Mouse (Mus musculus) liver, embryonic 13.5 days (tissue): ENCODE data around the gene Spata13. TPM values are rescaled to one million over a fixed set of nuclear protein-coding genes. Genes with fewer than 3 reads are reported as not detected.

ENCODE experiments used
- ATAC-seq: fragments of 200-750 bp; cut with Nextera tagmentation; 2 replicates; pipeline ENCODE4 v1.8.0; 2017; ENCODE audit warnings: low read depth, mild to moderate bottlenecking, moderate number of reproducible peaks, moderate library complexity
- DNase-seq: peaks from one replicate; pipeline ENCODE4 v3.0.0; 2022
- H3K27ac ChIP-seq: fragments of 300-500 bp; sonication (generic); 2 replicates; pipeline ENCODE4 v1.5.1; 2015; ENCODE audit warnings: moderate library complexity, mild to moderate bottlenecking, inconsistent platforms
- H3K27me3 ChIP-seq: fragments of 300-500 bp; sonication (generic); 2 replicates; pipeline ENCODE4 v1.6.1; 2015; ENCODE audit warnings: mild to moderate bottlenecking, inconsistent platforms
- H3K36me3 ChIP-seq: fragments of 300-500 bp; sonication (generic); 2 replicates; pipeline ENCODE4 v1.6.1; 2015; ENCODE audit warnings: mild to moderate bottlenecking, inconsistent platforms
- H3K4me1 ChIP-seq: fragments of 300-500 bp; sonication (generic); replicated peaks from 2 replicates; pipeline ENCODE4 v1.6.1; 2015; ENCODE audit warnings: inconsistent platforms
- H3K4me2 ChIP-seq: fragments of 300-500 bp; sonication (generic); 2 replicates; pipeline ENCODE4 v1.6.1; 2015; ENCODE audit warnings: inconsistent platforms, mild to moderate bottlenecking, moderate library complexity
- H3K4me3 ChIP-seq: fragments of 300-500 bp; sonication (generic); replicated peaks from 2 replicates; pipeline ENCODE4 v1.5.1; 2015; ENCODE audit warnings: mild to moderate bottlenecking, inconsistent platforms
- H3K9ac ChIP-seq: fragments of 300-500 bp; sonication (generic); 2 replicates; pipeline ENCODE4 v1.6.1; 2015; ENCODE audit warnings: mild to moderate bottlenecking, inconsistent platforms
- H3K9me3 ChIP-seq: fragments of 300-500 bp; sonication (generic); replicated peaks from 2 replicates; pipeline ENCODE4 v1.6.1; 2016; ENCODE audit warnings: inconsistent platforms
- WGBS: fragments of 180-500 bp; shearing (Covaris S2); methylation state at CpG from one replicate; pipeline ENCODE4 v1.1.7; 2015; ENCODE audit not compliant: insufficient replicate concordance; 5-methylcytosine and 5-hydroxymethylcytosine counted together
- polyA plus RNA-seq: library from polyadenylated mRNA; unstranded; fragments of >200 nt; fragmentation: Nextera tagmentation; extraction: Ambion mirVana; gene quantifications from 2 replicates; pipeline ENCODE4 v1.2.1, GENCODE M21; 2015

Gene Spata13
- 17.2 and 19.6 TPM in 2 replicates for polyA plus RNA-seq

DNA sequence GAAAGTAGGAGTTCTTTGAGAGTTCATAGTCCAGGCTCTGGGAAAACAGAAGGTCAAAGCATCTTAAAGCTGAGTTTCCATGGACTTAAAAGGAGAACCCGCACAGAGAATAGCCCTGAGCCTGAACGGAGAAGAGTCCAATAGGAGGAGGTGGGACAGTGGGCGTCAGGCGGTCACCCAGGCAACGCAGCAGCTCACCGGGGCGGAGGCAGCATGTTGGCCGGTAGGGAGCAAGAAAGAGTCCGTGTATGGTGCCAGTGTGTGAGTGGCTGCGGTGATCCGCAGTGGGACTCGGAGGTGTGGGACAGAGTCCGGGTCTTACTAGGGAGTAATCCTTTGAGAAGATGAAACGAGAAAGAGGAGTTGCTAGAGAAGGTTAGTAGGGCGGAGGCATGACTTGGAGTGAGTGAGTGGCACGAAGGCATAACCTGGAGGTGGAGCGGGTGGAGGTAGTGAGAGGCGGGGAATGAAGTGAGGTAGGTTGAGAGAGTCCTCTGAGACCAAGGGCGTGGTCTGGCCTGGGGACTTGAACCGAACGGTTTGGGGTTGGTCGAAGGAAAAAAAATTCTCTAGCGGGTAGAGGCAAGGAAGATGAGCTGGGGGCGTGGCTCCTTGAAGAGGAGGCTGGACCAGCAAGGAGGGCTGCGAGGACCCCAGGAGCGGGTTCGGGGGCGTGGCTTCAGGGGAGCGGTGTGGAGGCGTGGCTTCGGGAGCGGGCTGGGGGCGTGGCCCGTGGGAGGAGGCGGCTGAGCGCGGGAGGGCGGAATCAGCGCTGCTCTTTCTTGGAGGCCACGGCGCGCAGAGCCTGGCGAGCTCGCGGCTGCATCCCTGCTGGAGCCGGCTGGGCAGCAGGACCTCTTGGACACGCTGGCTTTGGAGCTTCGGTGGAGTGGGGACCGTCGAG lies at the start of gene Spata13:
Gene Spata13 (plus strand): TSS at position 41 of the 904 bp plus-strand sequence.
- peaks cover 52% of the 10 kb centered on the region for H3K4me1 ChIP-seq

DNA sequence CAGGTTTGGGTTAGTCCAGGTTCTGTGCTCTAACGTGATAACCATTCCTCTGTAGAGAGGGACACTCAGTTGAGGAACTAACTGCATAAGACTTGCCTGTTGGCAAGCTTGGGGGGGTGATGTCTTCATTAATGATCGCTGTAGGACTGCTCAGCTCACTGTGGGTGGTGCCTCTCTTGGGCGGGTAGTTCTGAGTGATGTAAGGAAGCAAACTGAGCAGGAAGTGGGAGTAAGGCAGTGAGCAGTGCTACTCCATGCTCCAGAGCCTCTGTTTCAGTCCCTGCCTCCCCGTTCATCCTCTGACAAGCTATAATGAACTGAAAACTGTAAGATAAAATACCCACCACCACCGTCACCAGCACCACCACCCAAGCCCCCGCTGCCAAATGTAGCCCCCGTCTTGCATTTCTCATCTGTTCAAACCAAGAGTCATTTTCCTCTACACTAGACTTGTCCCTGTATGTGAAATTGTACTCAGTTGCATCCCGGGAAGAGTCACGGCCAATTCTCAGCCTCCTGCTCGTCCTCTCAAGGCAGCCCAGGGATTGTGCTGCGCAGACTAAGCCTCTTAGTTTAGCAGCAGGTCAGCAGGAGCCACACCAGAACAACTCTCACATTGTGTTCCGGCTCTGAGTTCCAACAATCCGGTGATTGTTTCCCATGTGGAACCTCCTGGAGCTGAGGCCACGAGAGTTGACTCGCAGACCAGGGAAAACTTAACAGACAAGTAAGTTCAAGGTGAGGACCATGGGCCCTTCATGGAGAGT lies 46.9 kb upstream of the Spata13 start:
- Histone ChIP-seq H3K36me3 (no peaks in the 10 kb centered on the region), H3K27ac (no peak overlapping the region), H3K9me3 (no peaks in the 10 kb centered on the region), H3K9ac (no peak overlapping the region), H3K4me3 (no peak overlapping the region), H3K4me1 (no peaks in the 10 kb centered on the region), H3K27me3 (no peaks in the 10 kb centered on the region), H3K4me2 (no peak overlapping the region)
- no peak for ATAC-seq
- WGBS, result 56% methylated on average over 15 of the region's 15 CpGs
- no peak for DNase-seq

More for the DNA sequence above, at the start of gene Spata13:
- Histone ChIP-seq H3K4me2 (peak within 1 kb of the TSS; percentile 92), H3K9ac (peak within 1 kb of the TSS; percentile 90), H3K27ac (peak within 1 kb of the TSS; percentile 90), H3K27me3 (peaks cover 44% of the 10 kb centered on the region), H3K4me3 (peak within 1 kb of the TSS; percentile 86), H3K36me3 (peaks cover 17% of the 10 kb centered on the region), H3K9me3 (no peaks in the 10 kb centered on the region)
- WGBS, result under 1% methylated on average over 50 of the region's 50 CpGs
- DNase-seq (peak; percentile 90), ATAC-seq (peak; percentile 93)

DNA sequence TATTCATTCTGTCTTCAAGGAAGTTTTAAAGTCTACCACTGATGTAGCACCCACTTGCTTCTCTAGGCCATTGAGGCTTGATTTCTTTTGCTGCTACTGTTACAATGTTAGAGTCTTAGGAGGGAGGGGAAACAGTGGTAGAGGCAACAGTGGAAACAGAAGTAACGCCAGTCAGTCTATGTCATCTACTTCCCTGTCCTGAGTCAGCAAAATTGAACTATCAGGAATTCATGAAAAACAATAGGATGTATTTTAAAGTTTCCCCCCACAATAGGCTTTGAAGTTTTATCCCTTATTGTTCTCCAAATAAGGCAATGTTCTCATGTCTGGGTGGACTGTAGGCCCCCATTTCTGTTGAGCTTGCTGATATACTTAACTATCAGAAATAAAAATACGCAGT lies 44.8 kb upstream of the Spata13 start:
- H3K36me3 ChIP-seq, result no peaks in the 10 kb centered on the region
- no peak for DNase-seq
- no peak overlapping the region for H3K9ac ChIP-seq
- 0 out of 2 replicates have a peak overlapping the region, but pooled peaks have one; percentile 0 for H3K27ac ChIP-seq
- no peaks in the 10 kb centered on the region for H3K27me3 ChIP-seq
- H3K4me3 ChIP-seq, result no peak overlapping the region
- 0 out of 2 replicates have a peak, but pooled peaks cover 4% of the 10 kb centered on the region for H3K4me1 ChIP-seq
- no peaks in the 10 kb centered on the region for H3K9me3 ChIP-seq
- ATAC-seq, result no peak
- no peak overlapping the region for H3K4me2 ChIP-seq
- 66% methylated on average over 2 of the region's 2 CpGs for WGBS

DNA sequence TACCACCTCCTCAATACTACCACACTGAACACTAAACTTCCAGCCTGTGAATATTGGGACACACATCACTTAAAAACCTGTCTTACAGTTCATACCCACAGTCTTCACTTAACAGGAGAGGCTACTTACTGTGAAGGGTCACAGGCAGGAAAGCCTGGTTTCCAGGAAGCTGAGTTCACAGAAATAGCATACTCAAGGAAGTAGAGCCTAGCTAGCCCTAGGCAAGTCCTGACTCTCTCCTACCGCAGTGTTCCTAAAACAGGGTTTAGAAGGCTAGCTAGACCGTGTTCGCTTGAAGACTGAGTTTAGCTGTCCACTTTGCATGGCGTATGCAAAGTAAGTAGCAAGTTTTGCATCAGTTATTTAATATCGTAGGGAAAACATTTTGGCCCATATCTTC lies 41.5 kb upstream of the Spata13 start:
- ATAC-seq, result no peak
- H3K4me2 ChIP-seq, result no peak overlapping the region
- H3K4me3 ChIP-seq, result no peak overlapping the region
- no peak overlapping the region for H3K27ac ChIP-seq
- H3K36me3 ChIP-seq, result no peaks in the 10 kb centered on the region
- no peaks in the 10 kb centered on the region for H3K9me3 ChIP-seq
- DNase-seq, result no peak
- WGBS, result 46% methylated on average over 5 of the region's 5 CpGs
- H3K27me3 ChIP-seq, result no peaks in the 10 kb centered on the region
- no peak overlapping the region for H3K9ac ChIP-seq
- peaks cover 4% of the 10 kb centered on the region; the same call in 1 of the 2 replicates for H3K4me1 ChIP-seq

DNA sequence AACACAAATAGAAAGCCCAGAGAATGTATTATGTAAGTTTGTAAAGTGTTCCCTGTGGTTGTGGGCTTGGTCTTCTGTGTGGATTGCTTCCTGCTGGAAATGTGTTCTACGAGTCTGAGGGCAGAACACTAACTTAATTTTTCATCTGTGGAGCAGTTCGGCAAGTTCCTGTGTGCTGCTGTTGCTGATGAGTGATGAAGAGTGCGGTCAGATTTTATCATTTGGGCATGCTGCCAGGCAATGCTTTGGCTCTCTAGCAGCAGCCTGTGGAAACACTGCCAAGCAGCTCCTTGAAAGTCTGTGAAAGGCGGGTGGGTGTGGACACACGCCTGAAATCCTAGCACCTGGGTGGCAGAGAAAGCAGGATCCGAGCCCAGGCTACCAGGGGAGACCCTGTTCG lies 41.0 kb upstream of the Spata13 start:
- Histone ChIP-seq H3K9ac (no peak overlapping the region), H3K36me3 (no peaks in the 10 kb centered on the region), H3K27me3 (no peaks in the 10 kb centered on the region), H3K9me3 (no peaks in the 10 kb centered on the region), H3K4me3 (no peak overlapping the region), H3K4me2 (no peak overlapping the region), H3K27ac (no peak overlapping the region; the same call in 1 of the 2 replicates), H3K4me1 (peaks cover 4% of the 10 kb centered on the region; the same call in 1 of the 2 replicates)
- no peak for ATAC-seq
- no peak for DNase-seq
- WGBS, result 43% methylated on average over 7 of the region's 7 CpGs

DNA sequence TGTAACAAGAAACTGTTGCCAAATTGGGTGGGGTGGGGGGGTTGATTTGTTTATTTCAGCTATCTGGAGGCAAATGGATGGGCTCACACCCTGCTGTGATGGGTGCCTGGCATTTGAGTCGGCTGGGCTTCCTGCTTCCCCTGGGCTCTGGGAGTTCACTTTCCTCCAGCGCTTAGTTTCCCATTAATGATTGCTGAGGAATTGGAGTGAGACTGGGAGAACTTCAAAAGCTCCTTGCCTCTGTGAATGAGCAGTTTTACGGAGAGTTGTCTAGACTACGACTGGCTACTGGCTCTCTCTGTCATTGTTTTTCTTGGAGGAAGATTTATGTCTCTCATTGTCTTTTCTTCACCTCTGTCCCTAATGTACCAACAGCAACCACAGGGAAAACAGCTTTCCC lies 36.2 kb upstream of the Spata13 start:
- WGBS, result 28% methylated on average over 4 of the region's 4 CpGs
- no peaks in the 10 kb centered on the region for H3K9me3 ChIP-seq
- H3K36me3 ChIP-seq, result no peaks in the 10 kb centered on the region
- H3K4me2 ChIP-seq, result no peak overlapping the region
- H3K27ac ChIP-seq, result no peak overlapping the region
- no peak for DNase-seq
- no peak overlapping the region for H3K9ac ChIP-seq
- peaks cover 4% of the 10 kb centered on the region; the same call in 1 of the 2 replicates for H3K4me1 ChIP-seq
- no peak overlapping the region for H3K4me3 ChIP-seq
- no peaks in the 10 kb centered on the region for H3K27me3 ChIP-seq
- ATAC-seq, result no peak

DNA sequence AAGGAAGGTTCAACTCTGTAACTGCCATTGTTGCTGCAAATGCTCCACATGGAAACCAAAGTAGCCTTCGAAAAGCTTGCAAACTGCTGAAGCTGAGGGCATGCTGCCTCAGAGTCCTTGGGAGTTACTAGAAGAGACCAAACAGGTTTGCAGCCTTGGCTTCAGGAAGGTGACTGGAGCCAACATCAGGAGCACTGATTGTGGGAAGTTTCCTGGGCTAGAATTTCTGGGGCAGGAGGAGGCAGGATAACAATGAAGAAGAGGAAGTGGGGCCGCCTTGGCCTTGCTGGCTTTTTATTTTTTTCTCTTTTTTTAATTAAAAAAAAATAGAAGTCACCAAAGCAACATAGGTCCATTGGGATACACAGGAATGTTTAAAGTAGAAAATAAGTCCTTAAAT lies 34.8 kb upstream of the Spata13 start:
- ATAC-seq (no peak), DNase-seq (no peak)
- no peaks in the 10 kb centered on the region for H3K9me3 ChIP-seq
- H3K4me2 ChIP-seq, result no peak overlapping the region
- 36% methylated on average over 2 of the region's 2 CpGs for WGBS
- no peak overlapping the region for H3K4me3 ChIP-seq
- H3K9ac ChIP-seq, result no peak overlapping the region
- H3K36me3 ChIP-seq, result no peaks in the 10 kb centered on the region
- H3K27me3 ChIP-seq, result no peaks in the 10 kb centered on the region
- H3K4me1 ChIP-seq, result no peaks in the 10 kb centered on the region; the same call in 1 of the 2 replicates
- no peak overlapping the region for H3K27ac ChIP-seq

DNA sequence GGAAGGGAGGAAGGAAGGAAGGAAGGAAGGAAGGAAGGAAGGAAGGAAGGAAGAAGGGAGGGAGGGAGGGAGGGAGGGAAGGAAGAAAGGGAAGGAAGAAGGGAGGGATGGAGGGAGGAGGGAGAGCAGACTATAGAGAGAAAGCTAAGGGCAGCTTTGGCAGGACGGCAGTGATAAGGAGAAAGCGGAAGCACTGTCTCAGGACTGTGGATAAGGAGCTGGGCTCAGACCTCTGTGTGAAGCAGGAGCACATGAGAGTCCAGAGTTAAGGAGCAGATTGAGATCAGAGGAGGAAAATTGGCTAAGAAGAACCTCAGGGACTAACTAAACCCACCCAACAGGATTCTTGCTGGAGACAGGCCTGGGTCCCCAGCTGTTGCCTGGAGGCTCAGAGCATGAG lies 28.2 kb upstream of the Spata13 start:
- 44% methylated on average over 2 of the region's 2 CpGs for WGBS
- no peak overlapping the region for H3K9ac ChIP-seq

DNA sequence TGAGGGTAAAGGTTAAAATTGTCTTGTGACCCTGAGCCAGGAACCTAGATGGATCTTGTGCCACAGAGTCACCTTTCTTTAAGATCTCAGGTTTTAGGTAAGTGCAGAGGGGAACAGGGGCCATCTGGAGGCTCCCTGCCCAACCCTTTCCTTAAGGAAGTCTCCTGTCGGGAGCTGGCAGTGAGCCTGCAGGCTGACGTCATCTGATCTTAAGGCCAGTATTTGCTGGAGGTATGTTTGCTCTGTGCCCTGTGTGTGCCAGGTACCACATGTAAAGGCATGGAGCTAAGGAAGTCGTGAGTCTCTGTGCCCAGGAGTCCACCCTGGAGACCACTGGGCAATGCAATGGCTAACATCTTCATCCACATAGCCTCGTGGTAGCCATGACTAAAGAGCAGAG lies 27.6 kb upstream of the Spata13 start:
- H3K27ac ChIP-seq, result no peak overlapping the region
- no peaks in the 10 kb centered on the region for H3K9me3 ChIP-seq
- no peak for DNase-seq
- no peaks in the 10 kb centered on the region for H3K27me3 ChIP-seq
- H3K4me2 ChIP-seq, result no peak overlapping the region
- ATAC-seq, result no peak
- no peaks in the 10 kb centered on the region for H3K4me1 ChIP-seq
- no peaks in the 10 kb centered on the region for H3K36me3 ChIP-seq
- no peak overlapping the region for H3K4me3 ChIP-seq
- WGBS, result 61% methylated on average over 4 of the region's 4 CpGs
- no peak overlapping the region for H3K9ac ChIP-seq

More for the DNA sequence above, 28.2 kb upstream of the Spata13 start:
- Histone ChIP-seq H3K4me1 (no peaks in the 10 kb centered on the region), H3K27ac (no peak overlapping the region), H3K9me3 (no peaks in the 10 kb centered on the region), H3K27me3 (no peaks in the 10 kb centered on the region), H3K4me3 (no peak overlapping the region), H3K4me2 (no peak overlapping the region), H3K36me3 (no peaks in the 10 kb centered on the region)
- ATAC-seq (no peak), DNase-seq (no peak)

DNA sequence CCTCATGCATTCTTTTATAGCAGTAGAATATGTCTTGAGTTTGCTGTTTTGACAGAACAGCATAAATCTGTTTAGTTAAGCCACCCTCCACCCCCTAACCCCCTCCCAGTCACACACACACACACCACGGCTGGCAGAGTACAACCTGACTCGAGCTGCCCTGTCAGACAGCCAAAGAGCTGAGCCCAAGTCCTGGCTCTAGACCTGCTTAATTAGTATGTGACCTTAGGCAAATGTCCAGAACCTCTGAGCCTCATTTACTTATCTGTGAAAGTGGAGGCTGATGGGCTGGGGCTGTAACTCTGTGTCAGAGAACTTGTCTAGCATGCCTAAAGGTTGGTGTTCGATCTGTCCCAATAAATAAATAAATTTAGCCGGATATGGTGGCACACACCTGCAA lies 26.1 kb upstream of the Spata13 start:
- ATAC-seq, result no peak
- no peak for DNase-seq
- 72% methylated on average over 4 of the region's 4 CpGs for WGBS

DNA sequence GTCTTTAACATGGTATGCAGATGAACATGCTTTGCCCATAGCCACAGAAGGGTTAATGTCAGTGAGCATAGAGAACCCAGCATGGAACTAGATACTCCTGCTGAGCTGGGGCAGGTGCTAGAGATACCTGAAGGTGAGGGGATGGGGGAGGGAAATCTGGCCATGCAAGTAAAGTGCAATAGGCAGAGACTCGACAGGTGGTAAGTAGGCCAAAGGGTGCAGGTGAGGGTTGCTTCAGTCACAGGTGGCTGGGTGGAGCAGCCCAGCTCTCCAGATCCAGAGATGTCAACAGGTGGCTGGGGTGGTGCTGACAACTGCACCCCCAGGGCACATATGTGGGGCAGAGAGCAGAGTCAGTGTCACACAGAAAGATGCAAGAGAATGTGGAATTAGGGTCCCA lies 24.6 kb upstream of the Spata13 start:
- Histone ChIP-seq H3K36me3 (no peaks in the 10 kb centered on the region), H3K9ac (no peak overlapping the region), H3K4me3 (no peak overlapping the region), H3K9me3 (no peaks in the 10 kb centered on the region), H3K27ac (no peak overlapping the region), H3K4me1 (no peaks in the 10 kb centered on the region), H3K4me2 (no peak overlapping the region), H3K27me3 (no peaks in the 10 kb centered on the region)
- DNase-seq (no peak), ATAC-seq (no peak)
- 77% methylated on average over 1 of the region's 1 CpGs for WGBS

More for the DNA sequence above, 26.1 kb upstream of the Spata13 start:
- H3K36me3 ChIP-seq, result no peaks in the 10 kb centered on the region
- no peak overlapping the region for H3K27ac ChIP-seq
- H3K9me3 ChIP-seq, result no peaks in the 10 kb centered on the region
- H3K4me3 ChIP-seq, result no peak overlapping the region
- no peaks in the 10 kb centered on the region for H3K4me1 ChIP-seq
- H3K4me2 ChIP-seq, result no peak overlapping the region
- no peak overlapping the region for H3K9ac ChIP-seq
- H3K27me3 ChIP-seq, result no peaks in the 10 kb centered on the region
